Mouse (Mus musculus) limb, embryonic 10.5 days (tissue): ENCODE results near the gene Vash1. TPM values are rescaled to one million over a fixed set of nuclear protein-coding genes. Genes with fewer than 3 reads are reported as not detected.
A peak's percentile ranks its signal among the peaks of the same experiment; 100 is the strongest.

Experiments
- DNase-seq: peaks from one replicate; pipeline ENCODE4 v3.0.0-alpha.2; 2017; ENCODE audit warnings: low spot score
- H3K27ac ChIP-seq: fragments of 300-500 bp; sonication (generic); 2 replicates; pipeline ENCODE4 v1.5.1; 2016; ENCODE audit warnings: mild to moderate bottlenecking
- H3K27me3 ChIP-seq: fragments of 300-500 bp; sonication (generic); 2 replicates; pipeline ENCODE4 v1.6.1; 2016; ENCODE audit warnings: low read depth, mild to moderate bottlenecking; ENCODE audit not compliant: poor library complexity, severe bottlenecking
- H3K36me3 ChIP-seq: fragments of 300-500 bp; sonication (generic); 2 replicates; pipeline ENCODE4 v1.6.1; 2016; ENCODE audit warnings: mild to moderate bottlenecking, moderate library complexity
- H3K4me1 ChIP-seq: fragments of 300-500 bp; sonication (generic); 2 replicates; pipeline ENCODE4 v1.6.1; 2016
- H3K4me3 ChIP-seq: fragments of 300-500 bp; sonication (generic); 2 replicates; pipeline ENCODE4 v1.5.1; 2016; ENCODE audit warnings: mild to moderate bottlenecking, moderate library complexity
- H3K9me3 ChIP-seq: fragments of 300-500 bp; sonication (generic); replicated peaks from 2 replicates; pipeline ENCODE4 v1.6.1; 2016; ENCODE audit warnings: mild to moderate bottlenecking
- WGBS: fragments of 180-500 bp; shearing (Covaris S2); methylation state at CpG from one replicate; pipeline ENCODE4 v1.1.7; 2016; 5-methylcytosine and 5-hydroxymethylcytosine counted together
- polyA plus RNA-seq: library from polyadenylated mRNA; unstranded; fragments of >200 nt; fragmentation: Nextera tagmentation; extraction: Ambion mirVana; gene quantifications from 2 replicates; pipeline ENCODE4 v1.2.1, GENCODE M21; 2016

Vash1 gene
- polyA plus RNA-seq, 1 experiment from 2014 or later, result 9.5 TPM

DNA sequence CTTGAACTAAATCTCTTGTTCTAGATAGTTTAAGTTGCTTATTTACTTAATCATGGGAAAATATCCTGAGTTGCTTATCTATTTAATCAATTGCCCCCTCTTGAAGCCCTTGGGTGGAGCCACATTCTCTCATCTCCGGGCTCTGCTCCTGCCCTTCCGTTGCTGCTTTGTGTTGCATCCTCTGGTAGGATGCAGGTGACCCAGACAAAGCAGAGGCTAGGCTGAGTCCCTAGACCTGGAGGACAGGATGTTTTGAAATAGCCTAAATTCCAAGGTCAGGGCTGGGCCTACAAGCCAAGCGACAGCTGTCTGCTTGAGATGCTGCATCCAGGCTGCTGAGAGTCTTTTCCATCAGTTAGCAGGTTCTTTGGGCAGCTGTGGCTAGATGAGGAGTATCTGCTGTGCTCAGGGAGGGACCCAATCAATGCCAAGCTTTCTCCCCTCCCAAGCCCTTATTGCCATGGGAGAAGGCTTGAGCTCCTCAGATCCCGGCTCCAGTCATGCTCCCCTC is 9.0 kb downstream of the Vash1 start:
- DNase-seq, result no peak
- Histone ChIP-seq H3K27me3 (no peaks in the 10 kb centered on the region), H3K36me3 (peaks cover 35% of the 10 kb centered on the region), H3K9me3 (no peaks in the 10 kb centered on the region), H3K4me3 (no peak overlapping the region), H3K27ac (no peak overlapping the region), H3K4me1 (0 out of 2 replicates have a peak, but pooled peaks cover 5% of the 10 kb centered on the region)
- 79% methylated on average over 4 of the region's 4 CpGs for WGBS

- WGBS, result 80% methylated on average over 4 of the region's 4 CpGs
- 0 out of 2 replicates have a peak overlapping the region, but pooled peaks have one; percentile 15 for H3K27ac ChIP-seq
- H3K4me3 ChIP-seq, result no peak overlapping the region
- no peaks in the 10 kb centered on the region for H3K9me3 ChIP-seq
- H3K27me3 ChIP-seq, result no peaks in the 10 kb centered on the region
- H3K4me1 ChIP-seq, result 0 out of 2 replicates have a peak, but pooled peaks cover 5% of the 10 kb centered on the region
- no peak for DNase-seq
- H3K36me3 ChIP-seq, result peaks cover 35% of the 10 kb centered on the region
Observed at GRCm38 (mm10) chr12:86687971-86688573, 9.6 kb downstream of the Vash1 start.

GRCm38 (mm10) chr12:86688917-86689316 is 10.4 kb downstream of the Vash1 start:
- Histone ChIP-seq H3K4me1 (0 out of 2 replicates have a peak, but pooled peaks cover 5% of the 10 kb centered on the region), H3K36me3 (peaks cover 35% of the 10 kb centered on the region)
- WGBS, result 97% methylated on average over 27 of the region's 27 CpGs

GRCm38 (mm10) chr12:86690700-86691485 is 12.4 kb downstream of the Vash1 start:
- no peak for DNase-seq
- Histone ChIP-seq H3K4me1 (no peaks in the 10 kb centered on the region), H3K36me3 (peaks cover 29% of the 10 kb centered on the region), H3K27ac (0 out of 2 replicates have a peak overlapping the region, but pooled peaks have one; percentile 23), H3K4me3 (no peak overlapping the region), H3K27me3 (no peaks in the 10 kb centered on the region), H3K9me3 (no peaks in the 10 kb centered on the region)
- WGBS, result 79% methylated on average over 12 of the region's 12 CpGs

More at GRCm38 (mm10) chr12:86688917-86689316, 10.4 kb downstream of the Vash1 start:
- no peak for DNase-seq
- H3K9me3 ChIP-seq, result no peaks in the 10 kb centered on the region
- peak overlapping the region; percentile 15; the same call in 1 of the 2 replicates for H3K27ac ChIP-seq
- H3K4me3 ChIP-seq, result no peak overlapping the region
- H3K27me3 ChIP-seq, result no peaks in the 10 kb centered on the region

- Histone ChIP-seq H3K27me3 (no peaks in the 10 kb centered on the region), H3K4me1 (no peaks in the 10 kb centered on the region), H3K4me3 (no peak overlapping the region), H3K9me3 (no peaks in the 10 kb centered on the region), H3K27ac (no peak overlapping the region), H3K36me3 (peaks cover 17% of the 10 kb centered on the region)
- no peak for DNase-seq
- WGBS, result 64% methylated on average over 5 of the region's 5 CpGs
Observed at GRCm38 (mm10) chr12:86692471-86693356, 14.2 kb downstream of the Vash1 start.

DNA sequence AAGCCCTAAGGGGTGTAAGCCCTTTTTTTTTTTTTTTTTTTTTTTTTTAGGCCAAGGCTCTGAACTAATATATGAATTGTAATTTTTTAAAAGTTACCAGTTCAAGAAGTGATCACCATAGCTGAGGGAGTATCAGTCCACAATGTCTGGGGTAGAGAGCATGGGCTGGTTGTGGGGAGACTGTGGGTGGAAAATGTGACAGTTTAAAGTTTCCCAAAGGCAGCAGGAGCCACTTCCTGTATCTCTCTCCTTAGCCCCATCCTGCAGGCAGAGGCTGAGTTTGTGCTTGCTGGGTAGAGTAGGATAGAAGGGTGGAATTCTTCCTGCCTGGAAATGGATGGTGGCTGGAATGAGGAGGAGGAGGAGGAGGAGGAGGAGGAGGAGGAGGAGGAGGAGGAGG is 14.9 kb downstream of the Vash1 start:
- no peak overlapping the region for H3K27ac ChIP-seq
- H3K4me1 ChIP-seq, result no peaks in the 10 kb centered on the region
- no peaks in the 10 kb centered on the region for H3K9me3 ChIP-seq
- no peak overlapping the region for H3K4me3 ChIP-seq
- no peaks in the 10 kb centered on the region for H3K27me3 ChIP-seq
- DNase-seq, result no peak
- peaks cover 14% of the 10 kb centered on the region for H3K36me3 ChIP-seq

GRCm38 (mm10) chr12:86694441-86694840 is 15.9 kb downstream of the Vash1 start:
- Histone ChIP-seq H3K27ac (no peak overlapping the region), H3K36me3 (peaks cover 6% of the 10 kb centered on the region; the same call in 1 of the 2 replicates), H3K4me1 (no peaks in the 10 kb centered on the region), H3K4me3 (no peak overlapping the region), H3K9me3 (no peaks in the 10 kb centered on the region), H3K27me3 (no peaks in the 10 kb centered on the region)
- DNase-seq, result no peak
- WGBS, result 89% methylated on average over 1 of the region's 1 CpGs

- WGBS, result 88% methylated on average over 2 of the region's 2 CpGs
- no peak for DNase-seq
- Histone ChIP-seq H3K4me1 (peaks cover 26% of the 10 kb centered on the region), H3K9me3 (no peaks in the 10 kb centered on the region), H3K27ac (no peak overlapping the region), H3K36me3 (no peaks in the 10 kb centered on the region), H3K4me3 (no peak overlapping the region), H3K27me3 (no peaks in the 10 kb centered on the region)
Observed at GRCm38 (mm10) chr12:86697996-86698395, 19.5 kb downstream of the Vash1 start.

DNA sequence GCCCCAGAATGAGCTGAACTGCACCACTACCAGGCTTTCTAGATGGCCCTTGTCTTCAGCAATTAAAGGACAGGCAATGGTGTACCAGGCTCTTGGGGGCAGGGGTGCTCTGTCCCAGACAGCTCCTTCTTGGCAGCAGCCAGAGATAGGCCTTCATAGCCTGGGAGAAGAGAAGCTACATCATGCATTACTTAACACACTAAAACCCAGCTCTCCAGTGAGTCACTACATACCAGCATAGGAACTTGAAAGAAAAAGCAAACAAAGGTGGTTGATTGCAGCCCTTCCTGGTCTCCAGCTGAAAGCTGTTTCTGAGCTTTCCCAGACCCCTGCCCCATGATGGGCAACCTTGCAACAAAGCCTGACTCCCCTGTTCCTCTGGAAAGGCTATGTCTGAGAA is 20.0 kb downstream of the Vash1 start:
- no peak overlapping the region for H3K4me3 ChIP-seq
- no peaks in the 10 kb centered on the region for H3K27me3 ChIP-seq
- H3K4me1 ChIP-seq, result peaks cover 26% of the 10 kb centered on the region
- no peak overlapping the region for H3K27ac ChIP-seq
- no peaks in the 10 kb centered on the region for H3K9me3 ChIP-seq
- DNase-seq, result no peak
- peaks cover 3% of the 10 kb centered on the region; the same call in 1 of the 2 replicates for H3K36me3 ChIP-seq

DNA sequence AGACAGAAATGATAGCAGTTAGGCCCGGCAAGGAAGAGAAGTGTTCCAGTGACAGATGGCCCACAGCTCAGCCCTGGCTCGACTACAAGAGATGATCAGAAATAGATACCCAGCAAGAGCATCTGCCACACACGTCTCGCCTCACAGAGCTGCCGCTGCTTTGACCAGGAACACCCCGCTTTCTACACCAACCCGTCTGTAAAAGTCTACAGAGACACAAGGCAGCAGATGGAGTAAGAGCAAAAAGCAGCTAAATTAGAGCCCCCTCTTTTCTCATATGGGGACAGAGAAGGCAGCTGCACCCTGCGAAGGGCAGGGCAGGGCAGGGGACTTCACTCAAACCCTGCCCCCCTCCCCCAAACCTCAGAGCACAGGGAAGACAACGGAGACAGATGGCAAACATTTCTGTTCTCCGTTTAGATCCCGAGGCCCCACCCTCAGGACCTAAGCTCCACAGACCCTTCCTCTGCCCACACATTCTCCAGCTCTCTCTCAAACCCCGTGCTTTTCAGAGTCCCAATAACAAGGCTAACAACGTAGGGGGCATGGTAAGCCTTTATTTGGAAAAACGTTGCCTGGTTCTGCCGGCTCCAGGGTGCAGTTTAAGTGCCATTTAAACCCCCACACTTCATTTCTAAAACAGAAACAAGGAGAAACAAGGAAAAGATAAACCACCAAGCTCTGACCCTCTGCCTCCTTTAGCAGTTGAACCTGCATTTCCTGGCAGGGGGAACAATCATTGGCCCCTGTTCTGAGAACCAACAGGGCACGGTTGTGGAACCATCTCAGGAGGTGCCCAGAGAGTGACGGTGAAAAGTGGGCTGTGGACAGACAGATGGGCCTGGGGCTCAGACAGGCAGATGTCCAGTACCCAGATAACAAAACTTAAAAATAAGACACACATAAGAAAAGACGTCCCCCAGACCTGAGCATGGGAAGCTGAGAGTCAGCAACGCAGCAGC is 21.7 kb downstream of the Vash1 start:
- no peaks in the 10 kb centered on the region for H3K9me3 ChIP-seq
- no peak for DNase-seq
- H3K4me1 ChIP-seq, result peaks cover 26% of the 10 kb centered on the region
- peaks cover 7% of the 10 kb centered on the region; the same call in 1 of the 2 replicates for H3K36me3 ChIP-seq
- 39% methylated on average over 19 of the region's 19 CpGs for WGBS
- H3K4me3 ChIP-seq, result no peak overlapping the region
- H3K27ac ChIP-seq, result no peak overlapping the region
- H3K27me3 ChIP-seq, result no peaks in the 10 kb centered on the region

DNA sequence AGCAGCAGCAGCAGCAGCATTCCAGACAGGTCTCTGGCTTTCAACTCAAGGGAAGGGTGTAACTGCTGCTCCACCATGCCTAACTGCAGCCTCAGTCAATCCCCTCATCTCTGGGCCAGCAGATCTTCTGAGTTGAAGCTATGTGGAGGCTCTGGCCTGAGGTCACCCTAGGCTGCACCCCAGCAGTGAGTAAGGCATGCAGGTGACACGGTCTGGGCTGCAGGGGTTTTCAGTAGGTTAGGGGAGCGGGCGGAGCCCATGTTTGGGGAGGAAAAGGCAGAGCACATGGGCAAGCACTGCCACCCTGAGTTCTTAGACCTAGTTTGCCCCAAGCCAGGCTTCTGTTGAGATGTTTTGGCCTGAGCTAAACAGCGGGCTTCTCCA is 22.4 kb downstream of the Vash1 start:
- no peak for DNase-seq
- H3K36me3 ChIP-seq, result peaks cover 7% of the 10 kb centered on the region; the same call in 1 of the 2 replicates
- H3K9me3 ChIP-seq, result no peaks in the 10 kb centered on the region
- H3K27me3 ChIP-seq, result no peaks in the 10 kb centered on the region
- peaks cover 26% of the 10 kb centered on the region for H3K4me1 ChIP-seq
- no peak overlapping the region for H3K4me3 ChIP-seq
- 73% methylated on average over 4 of the region's 4 CpGs for WGBS
- no peak overlapping the region for H3K27ac ChIP-seq

DNA sequence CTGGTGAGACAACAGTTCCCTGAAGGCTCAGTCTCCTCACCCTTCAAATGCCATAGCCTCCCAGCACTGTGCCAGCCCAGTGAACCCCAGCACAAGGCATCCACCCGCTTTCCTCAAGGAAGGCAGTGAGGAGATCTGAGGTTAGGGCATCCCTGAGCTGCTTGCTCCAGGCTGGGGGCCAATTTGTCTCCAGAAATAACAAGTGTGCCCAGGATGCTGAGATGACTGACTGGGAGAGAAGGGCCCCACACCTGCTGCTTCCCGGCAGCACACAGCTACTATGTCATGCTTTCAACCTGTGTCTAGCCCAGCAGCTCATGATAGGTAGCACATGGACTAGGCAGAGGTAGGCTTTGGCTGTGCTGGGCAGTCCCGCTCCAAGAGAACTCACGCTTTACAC is 23.0 kb downstream of the Vash1 start:
- Histone ChIP-seq H3K9me3 (no peaks in the 10 kb centered on the region), H3K4me1 (peaks cover 26% of the 10 kb centered on the region), H3K4me3 (no peak overlapping the region), H3K36me3 (peaks cover 7% of the 10 kb centered on the region; the same call in 1 of the 2 replicates), H3K27ac (no peak overlapping the region), H3K27me3 (no peaks in the 10 kb centered on the region)
- no peak for DNase-seq
- WGBS, result 91% methylated on average over 4 of the region's 4 CpGs
